Mouse (Mus musculus) G1E (cell line): ENCODE results near the gene Rgs9bp. TPM values are rescaled to one million over a fixed set of nuclear protein-coding genes. Genes with fewer than 3 reads are reported as not detected.

Experiments
- ATAC-seq: 2 replicates; pipeline ENCODE4 v1.8.0; 2016; ENCODE audit warnings: mild to moderate bottlenecking; ENCODE audit not compliant: insufficient number of reproducible peaks, poor library complexity, low FRiP score, severe bottlenecking; ENCODE audit errors: extremely low read depth
- DNase-seq: peaks from one replicate; pipeline ENCODE4 v3.0.0; 2012; ENCODE audit warnings: low spot score
- H3K27me3 ChIP-seq: 2 replicates; pipeline ENCODE4 v1.6.1; 2012; ENCODE audit warnings: mild to moderate bottlenecking, low read length, inconsistent platforms; ENCODE audit not compliant: insufficient read depth
- H3K36me3 ChIP-seq: replicated peaks from 2 replicates; pipeline ENCODE3; 2012; ENCODE audit warnings: mild to moderate bottlenecking, inconsistent platforms
- H3K4me1 ChIP-seq: 2 replicates; pipeline ENCODE4 v1.6.1; 2012; ENCODE audit warnings: low read depth, low read length, inconsistent platforms, mixed read lengths; ENCODE audit not compliant: insufficient read depth
- H3K4me3 ChIP-seq: 2 replicates; pipeline ENCODE4 v1.5.1; 2012; ENCODE audit warnings: low read depth, mild to moderate bottlenecking, inconsistent platforms, low read length, moderate library complexity, mixed read lengths
- H3K9me3 ChIP-seq: replicated peaks from 2 replicates; pipeline ENCODE4 v1.6.1; 2012; ENCODE audit warnings: inconsistent platforms
- CTCF ChIP-seq: IDR thresholded peaks from 2 replicates; pipeline ENCODE4 v1.5.1; 2012; ENCODE audit warnings: low read depth, low read length, inconsistent platforms, mixed read lengths
- GATA1 ChIP-seq: IDR thresholded peaks from 2 replicates; pipeline ENCODE4 v1.6.1; 2012; ENCODE audit warnings: borderline replicate concordance, low read length, inconsistent platforms, mixed read lengths
- GATA2 ChIP-seq: IDR thresholded peaks from 2 replicates; pipeline ENCODE4 v1.6.1; 2012; ENCODE audit warnings: low read depth, low read length, inconsistent platforms, borderline replicate concordance
- POLR2AphosphoS5 ChIP-seq: IDR thresholded peaks from 2 replicates; pipeline ENCODE4 v1.6.1; 2012; ENCODE audit warnings: low read depth, low read length, inconsistent platforms; ENCODE audit not compliant: insufficient replicate concordance
- TAL1 ChIP-seq: conservative IDR thresholded peaks from 2 replicates; pipeline ENCODE4 v1.6.1; 2012; ENCODE audit warnings: low read depth, low read length, inconsistent platforms, mixed read lengths
- polyA plus RNA-seq: library from polyadenylated mRNA; stranded (reverse); fragments of >175 nt; gene quantifications from 2 replicates; pipeline ENCODE4 v1.2.3, GENCODE M21; 2012
- total RNA-seq, 2 experiments: library from RNA; stranded (forward) in 1 of 2; stranded (reverse) in 1 of 2; fragments of 200-1000 nt in 1 of 2; fragments of >200 nt in 1 of 2; fragmentation: Nextera tagmentation in 1 of 2; gene quantifications; 2 replicates each; pipeline ENCODE4 v1.2.3; 2014 to 2017

Gene Rgs9bp
- total and polyA plus RNA-seq, 3 experiments = 0.59 to 16.3 (median 6.9) TPM

DNA sequence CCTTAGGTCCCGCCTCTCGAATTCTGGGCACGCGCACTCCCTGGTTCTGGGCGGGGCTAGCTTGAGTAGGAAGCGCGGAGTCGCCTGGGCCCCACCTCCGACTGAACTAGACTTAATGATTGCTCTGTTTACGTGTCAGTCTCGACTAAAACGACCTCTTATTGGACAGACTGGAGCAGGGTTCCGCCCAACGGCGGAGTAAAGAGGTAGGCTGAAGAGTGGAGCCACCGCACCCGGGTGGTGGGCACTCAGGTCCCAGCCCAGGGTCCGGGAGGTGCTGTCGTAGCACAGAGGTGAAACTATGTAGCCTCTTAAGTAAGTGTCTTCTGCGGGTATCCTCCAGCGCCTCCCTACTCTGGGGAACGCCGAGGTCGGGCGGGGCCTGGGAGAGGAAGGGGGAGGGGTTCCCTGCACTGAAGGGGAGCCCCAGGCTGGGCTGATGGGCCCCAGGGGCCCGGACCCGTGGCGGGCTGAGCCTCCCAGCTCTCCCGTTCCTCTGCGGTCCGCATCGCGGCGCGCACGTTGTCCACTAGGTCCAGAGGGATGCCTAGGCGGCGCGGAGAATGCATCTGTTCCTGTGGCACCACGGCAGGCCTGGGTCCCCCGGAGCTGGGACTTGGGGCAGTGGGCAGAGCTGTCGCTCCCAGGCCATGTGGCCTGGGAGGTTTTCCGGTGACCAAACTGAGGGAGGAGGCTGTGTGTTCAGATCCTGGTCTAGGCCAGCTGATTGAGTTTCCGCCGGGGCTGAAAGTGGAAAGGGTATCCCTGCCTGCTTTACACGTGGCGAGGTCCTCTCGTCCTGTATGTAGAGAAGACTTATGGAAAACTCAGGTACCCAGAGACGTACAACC is 898 bp upstream of the Rgs9bp start, which contains the start of gene Ankrd27:
Gene Ankrd27, plus strand, starts transcription at position 190 of the 851 bp plus-strand sequence.
- peaks cover 73% of the 10 kb centered on the region for H3K4me1 ChIP-seq
- no peaks in the 10 kb centered on the region; the same call in 1 of the 2 replicates for H3K9me3 ChIP-seq
- TF ChIP-seq TAL1 (no peak), GATA2 (no peak), CTCF (no peak), GATA1 (no peak), POLR2AphosphoS5 (no peak)

GRCm38 (mm10) chr7:35584786-35585190 is 594 bp downstream of the Rgs9bp start:
- TF ChIP-seq TAL1 (no peak), GATA2 (no peak), CTCF (no peak), GATA1 (no peak), POLR2AphosphoS5 (no peak)
- peaks cover 25% of the 10 kb centered on the region for H3K36me3 ChIP-seq

More for the DNA sequence above, 898 bp upstream of the Rgs9bp start, which contains the start of gene Ankrd27:
- Histone ChIP-seq H3K27me3 (peaks cover 15% of the 10 kb centered on the region; the same call in 1 of the 2 replicates), H3K36me3 (peaks cover 24% of the 10 kb centered on the region), H3K4me3 (peak within 1 kb of the TSS; percentile 95)
- ATAC-seq = peak; percentile 72
- peak; percentile 85 for DNase-seq

DNA sequence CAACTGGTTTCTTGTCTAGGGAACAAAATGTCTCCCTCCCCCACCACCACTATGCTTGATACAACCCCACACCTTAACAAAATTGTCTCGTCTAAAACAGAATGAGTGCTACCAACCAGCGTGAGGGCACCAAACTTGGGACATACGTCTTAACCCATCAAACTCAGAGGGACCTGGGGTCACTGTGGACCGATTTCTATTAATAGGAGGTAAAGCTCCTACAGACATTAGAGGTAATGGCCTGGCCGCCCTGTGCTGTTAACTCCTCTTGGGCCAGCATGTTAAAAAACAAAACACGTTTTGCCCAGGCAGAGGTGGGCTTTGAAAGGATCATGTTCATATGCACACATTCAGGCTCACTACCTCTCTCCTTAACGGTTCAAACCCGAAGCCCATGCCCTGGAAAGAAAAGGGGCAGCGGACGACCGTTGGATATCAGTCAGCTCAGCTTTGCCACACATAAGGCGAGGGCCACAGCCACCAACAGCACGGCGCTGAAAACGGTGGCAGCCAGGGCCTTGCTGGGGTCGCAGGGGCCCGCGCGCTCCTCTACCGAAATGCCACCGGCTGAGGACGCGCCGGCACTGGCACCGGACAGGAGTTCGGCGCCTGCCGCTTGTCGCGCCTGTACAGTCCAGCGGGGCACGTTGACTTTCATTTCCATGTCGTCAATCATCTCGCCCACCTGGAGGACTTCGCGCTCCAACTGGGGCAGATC is 1.2 kb downstream of the Rgs9bp start:
- no peak for ATAC-seq
- H3K4me3 ChIP-seq = peak overlapping the region; percentile 95

More at GRCm38 (mm10) chr7:35584786-35585190, 594 bp downstream of the Rgs9bp start:
- peaks cover 15% of the 10 kb centered on the region; the same call in 1 of the 2 replicates for H3K27me3 ChIP-seq
- peak; percentile 20 for DNase-seq
- H3K4me3 ChIP-seq = peak overlapping the region; percentile 95
- H3K9me3 ChIP-seq = no peaks in the 10 kb centered on the region; the same call in 1 of the 2 replicates
- no peak for ATAC-seq
- H3K4me1 ChIP-seq = peaks cover 62% of the 10 kb centered on the region

GRCm38 (mm10) chr7:35583476-35584025 is 1.8 kb downstream of the Rgs9bp start:
- DNase-seq (no peak), ATAC-seq (no peak)
- Histone ChIP-seq H3K4me1 (peaks cover 52% of the 10 kb centered on the region), H3K4me3 (peak overlapping the region; percentile 95), H3K9me3 (no peaks in the 10 kb centered on the region; the same call in 1 of the 2 replicates), H3K27me3 (peaks cover 16% of the 10 kb centered on the region; the same call in 1 of the 2 replicates), H3K36me3 (peaks cover 30% of the 10 kb centered on the region)
- TF ChIP-seq CTCF (no peak), GATA1 (no peak), POLR2AphosphoS5 (no peak), GATA2 (no peak), TAL1 (no peak)

More for the DNA sequence above, 1.2 kb downstream of the Rgs9bp start:
- H3K9me3 ChIP-seq = no peaks in the 10 kb centered on the region; the same call in 1 of the 2 replicates
- no peak for DNase-seq
- H3K36me3 ChIP-seq = peaks cover 29% of the 10 kb centered on the region
- H3K27me3 ChIP-seq = peaks cover 15% of the 10 kb centered on the region; the same call in 1 of the 2 replicates
- H3K4me1 ChIP-seq = peaks cover 58% of the 10 kb centered on the region
- TF ChIP-seq TAL1 (no peak), CTCF (no peak), POLR2AphosphoS5 (no peak)

GRCm38 (mm10) chr7:35582719-35583118 is 2.7 kb downstream of the Rgs9bp start:
- Histone ChIP-seq H3K4me3 (no peak overlapping the region), H3K9me3 (no peaks in the 10 kb centered on the region; the same call in 1 of the 2 replicates), H3K36me3 (peaks cover 24% of the 10 kb centered on the region), H3K27me3 (peaks cover 18% of the 10 kb centered on the region; the same call in 1 of the 2 replicates), H3K4me1 (peaks cover 44% of the 10 kb centered on the region)
- no peak for ATAC-seq
- DNase-seq = no peak
- TF ChIP-seq GATA2 = no peak
- peak; percentile 73 for TF ChIP-seq CTCF
- TF ChIP-seq TAL1 = no peak
